Mouse (Mus musculus) 416B (cell line): ENCODE results near the gene Gm45713.
"Not testable (repeated sequence)": the region's sequence is repeated elsewhere in the genome, so short reads cannot be mapped to it uniquely, and the experiment has no call there.

Experiments used
- DNase-seq: peaks from one replicate; pipeline ENCODE4 v3.0.0; 2011; ENCODE audit warnings: low read depth

Gm45713 gene

DNA sequence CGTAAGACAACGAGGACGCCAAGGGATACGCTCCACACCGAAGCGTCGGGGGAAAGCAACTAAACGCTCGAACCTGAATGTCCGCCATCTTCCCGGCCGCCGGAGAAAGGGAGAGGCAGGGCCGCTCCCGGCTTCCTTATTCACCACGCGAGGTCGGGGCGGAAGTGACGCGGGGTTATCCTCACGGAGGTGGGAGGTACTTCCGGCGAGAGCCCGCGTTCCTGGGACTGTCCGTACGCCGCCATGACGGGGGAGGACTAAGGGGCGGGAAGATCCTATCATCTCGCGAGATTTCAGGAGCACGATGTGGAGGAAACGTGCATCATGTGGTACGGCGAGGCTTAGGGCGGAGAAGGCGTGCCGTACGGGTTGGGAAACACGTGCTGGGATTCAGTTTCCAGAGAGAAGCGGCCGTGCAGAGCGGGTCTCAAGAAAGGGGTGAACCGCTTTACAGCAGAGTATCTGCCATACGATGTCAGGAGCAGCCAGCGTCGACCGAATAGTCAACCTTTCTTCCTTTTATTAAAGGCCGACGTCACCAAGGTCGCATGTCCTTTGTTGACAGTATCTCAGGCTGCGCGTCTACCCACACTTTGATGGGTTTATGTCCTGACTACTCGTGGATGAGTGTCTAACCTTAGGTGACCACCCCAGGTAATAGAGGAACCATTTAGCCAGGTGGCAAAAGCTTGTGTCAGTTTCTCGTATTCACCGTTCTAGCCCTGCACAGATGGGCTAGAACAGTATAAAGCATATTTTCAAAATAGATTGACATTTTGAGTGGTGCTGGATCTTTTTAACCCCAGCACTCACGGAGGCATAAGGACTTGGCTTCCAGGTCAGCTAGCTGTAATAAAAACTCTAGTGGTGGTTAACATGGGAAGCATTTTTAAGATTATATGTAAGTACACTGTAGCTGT, 11.5 kb downstream of the Gm45713 start, which contains the start of gene Rps11:
Gene Rps11 (minus strand): TSS at position 216 of the 920 bp plus-strand sequence.
- peak; percentile 100 for DNase-seq

GRCm38 (mm10) chr7:45123186-45123570, 12.9 kb downstream of the Gm45713 start:
- peak; percentile 63 for DNase-seq

DNA sequence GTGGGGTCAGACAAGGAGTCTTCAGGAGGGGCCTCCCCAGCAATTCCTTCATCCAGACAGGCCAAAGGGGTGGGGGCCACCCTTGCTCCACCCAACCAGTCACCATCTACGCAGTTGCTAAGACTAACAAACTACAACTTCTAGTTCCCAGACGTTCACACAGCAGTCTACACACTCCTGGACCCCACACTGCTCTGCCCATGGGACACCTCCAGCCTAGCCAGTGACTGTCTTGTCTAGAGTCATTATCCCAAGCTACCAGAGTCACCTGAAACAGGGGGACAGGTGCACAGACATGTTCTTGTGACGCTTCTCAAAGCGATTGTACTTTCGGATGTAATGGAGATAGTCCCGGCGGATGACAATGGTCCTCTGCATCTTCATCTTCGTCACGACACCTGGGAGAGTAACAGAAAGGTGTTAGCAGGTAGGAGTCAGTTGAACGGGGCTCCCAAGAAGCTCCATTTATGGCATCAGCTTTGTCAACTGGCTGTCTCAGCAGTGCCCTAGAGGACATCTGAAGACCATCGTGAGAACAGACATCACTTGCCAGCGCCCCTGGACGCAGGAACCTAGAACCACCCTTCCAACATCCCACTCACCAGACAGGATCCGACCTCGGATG, 13.4 kb downstream of the Gm45713 start:
- DNase-seq: no peak

DNA sequence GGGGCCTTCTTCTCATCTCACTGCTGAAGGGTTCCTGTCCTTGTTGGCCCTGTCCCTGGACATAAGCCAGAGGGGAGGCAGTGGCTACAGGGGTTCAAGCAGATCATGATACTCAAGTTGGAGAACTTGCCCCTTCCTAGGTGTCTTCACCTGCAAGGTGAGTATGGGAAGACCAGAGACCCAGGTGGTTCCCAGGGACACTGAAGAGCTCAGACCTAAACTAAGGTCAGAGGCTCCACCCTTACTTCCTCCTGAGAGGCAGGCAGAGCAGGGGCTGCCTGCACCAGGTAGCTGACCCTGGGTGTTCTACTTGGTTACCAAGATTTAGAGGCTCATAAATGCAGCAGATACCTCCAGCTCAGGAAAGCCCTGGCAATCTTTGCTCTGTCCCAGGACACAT, 14.1 kb downstream of the Gm45713 start:
- no peak for DNase-seq

DNA sequence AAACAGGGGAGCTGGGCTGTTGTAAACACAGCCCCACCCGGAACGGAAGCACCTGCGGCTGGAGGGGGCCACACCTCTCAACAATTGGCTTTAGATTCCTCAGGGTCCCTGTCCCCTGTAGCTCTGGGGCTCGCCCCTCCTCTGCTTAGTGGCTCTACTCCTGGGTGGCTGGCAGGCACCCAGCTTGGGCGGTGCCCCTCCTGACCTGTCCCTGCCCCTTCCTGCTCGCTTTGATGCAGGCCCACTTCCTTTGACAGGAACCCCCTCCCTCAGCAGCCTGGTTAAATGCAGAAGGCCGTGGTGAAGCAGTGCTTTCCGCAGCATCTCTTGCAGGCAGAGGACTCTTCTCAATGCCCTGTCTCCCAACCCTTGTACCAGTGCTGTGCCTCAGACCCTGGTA, 14.6 kb downstream of the Gm45713 start:
- DNase-seq: peak; percentile 90

GRCm38 (mm10) chr7:45119780-45120709, 16.0 kb downstream of the Gm45713 start:
- DNase-seq: no peak

- no peak for DNase-seq
Observed at GRCm38 (mm10) chr7:45118336-45118735, 17.7 kb downstream of the Gm45713 start.

DNA sequence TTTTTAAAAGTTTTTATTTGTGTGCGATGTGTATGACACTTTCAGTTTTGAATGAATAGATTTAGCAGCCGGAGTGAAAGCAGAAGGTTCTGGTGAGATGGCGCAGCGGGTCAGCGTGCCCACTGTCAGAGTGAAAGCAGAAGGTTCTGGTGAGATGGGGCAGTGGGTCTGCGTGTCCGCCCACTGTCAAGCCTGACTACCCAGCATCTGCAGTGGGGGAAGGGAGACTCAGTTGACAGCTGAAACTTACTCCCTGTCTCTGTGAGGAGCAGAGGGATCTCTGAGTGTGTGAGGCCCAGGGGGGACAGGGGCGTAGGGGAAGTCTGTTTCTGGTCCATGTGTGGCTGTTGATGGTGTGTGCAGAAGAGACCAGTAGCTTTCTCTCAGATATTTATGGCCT, 18.5 kb downstream of the Gm45713 start:
- no peak for DNase-seq

- DNase-seq: no peak
Observed at GRCm38 (mm10) chr7:45113476-45113875, 22.6 kb downstream of the Gm45713 start.

GRCm38 (mm10) chr7:45112529-45112928, 23.5 kb downstream of the Gm45713 start:
- no peak for DNase-seq

DNA sequence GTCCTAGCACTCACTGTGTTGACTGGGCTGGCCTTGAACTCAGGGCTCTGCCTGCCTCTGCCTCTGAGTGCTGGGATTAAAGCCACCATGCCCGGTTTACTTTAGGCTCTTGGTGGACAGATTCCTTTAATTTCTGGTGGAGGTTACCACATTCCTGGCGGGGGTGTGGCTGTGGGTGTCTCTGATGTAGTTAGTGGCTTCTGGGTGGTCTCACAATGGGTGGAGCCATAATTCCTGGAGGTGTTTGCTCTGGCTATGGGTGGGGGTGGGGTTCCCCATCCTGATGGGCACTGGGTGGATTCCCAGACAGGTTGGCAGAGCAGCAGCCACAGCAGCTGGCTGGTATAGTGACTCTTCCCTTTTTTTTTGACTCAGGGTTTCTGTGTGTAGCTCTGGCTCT, 24.1 kb downstream of the Gm45713 start:
- DNase-seq: no peak

DNA sequence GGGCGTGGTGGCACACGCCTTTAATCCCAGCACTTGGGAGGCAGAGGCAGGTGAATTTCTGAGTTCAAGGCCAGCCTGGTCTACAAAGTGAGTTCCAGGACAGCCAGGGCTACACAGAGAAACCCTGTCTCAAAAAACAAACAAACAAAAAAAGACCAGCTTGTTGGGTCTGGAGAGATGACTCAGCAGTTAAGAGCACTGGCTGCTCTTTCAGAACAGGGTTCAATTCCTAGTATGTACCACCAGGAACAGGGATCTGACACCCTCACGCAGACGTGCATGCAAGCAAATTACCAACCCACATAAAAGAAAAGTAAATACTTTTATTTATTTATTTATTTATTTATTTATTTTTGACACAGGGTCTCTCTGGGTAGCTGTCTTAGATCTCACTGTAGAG, 25.9 kb downstream of the Gm45713 start:
- not testable (repeated sequence) for DNase-seq

GRCm38 (mm10) chr7:45107052-45107645, 28.9 kb downstream of the Gm45713 start:
- no peak for DNase-seq

DNA sequence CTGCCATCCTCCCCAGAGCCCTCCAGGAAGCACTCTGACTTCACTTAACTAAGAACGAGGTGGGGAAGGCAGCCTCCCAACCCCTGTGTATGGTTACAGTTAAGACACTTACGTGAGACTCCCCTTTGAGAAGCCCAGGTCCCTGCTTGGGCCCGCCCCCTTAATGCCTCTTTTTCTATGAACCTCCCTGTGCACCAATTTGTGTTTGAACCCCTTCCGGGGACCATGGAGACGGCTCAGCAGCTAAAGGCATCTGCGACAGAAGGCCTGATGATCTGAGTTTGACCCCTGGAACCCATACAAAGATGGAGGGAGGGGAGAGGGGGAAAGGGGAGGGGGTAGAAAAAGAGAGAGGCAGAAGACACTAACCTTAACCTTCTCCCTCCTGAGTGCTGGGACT, 29.6 kb downstream of the Gm45713 start:
- DNase-seq: no peak

DNA sequence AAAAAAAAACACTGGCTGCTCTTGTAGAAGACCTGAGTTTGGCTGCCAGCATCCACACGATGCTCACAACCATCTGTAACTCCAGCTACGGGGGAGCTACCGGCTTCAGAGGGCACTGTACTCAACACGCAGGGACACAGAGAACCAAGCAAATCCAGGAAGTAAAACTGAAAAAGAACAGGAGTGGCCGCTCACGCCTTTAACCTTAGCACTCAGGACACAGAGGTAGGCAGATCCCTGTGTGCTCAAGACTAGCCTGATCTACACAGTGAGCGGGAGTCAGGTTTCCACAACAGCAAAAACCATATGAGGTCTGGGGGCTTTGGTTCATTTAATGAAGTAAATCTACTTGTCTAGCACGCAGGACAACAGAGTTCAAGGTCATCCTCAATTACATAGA, 30.5 kb downstream of the Gm45713 start:
- no peak for DNase-seq

DNA sequence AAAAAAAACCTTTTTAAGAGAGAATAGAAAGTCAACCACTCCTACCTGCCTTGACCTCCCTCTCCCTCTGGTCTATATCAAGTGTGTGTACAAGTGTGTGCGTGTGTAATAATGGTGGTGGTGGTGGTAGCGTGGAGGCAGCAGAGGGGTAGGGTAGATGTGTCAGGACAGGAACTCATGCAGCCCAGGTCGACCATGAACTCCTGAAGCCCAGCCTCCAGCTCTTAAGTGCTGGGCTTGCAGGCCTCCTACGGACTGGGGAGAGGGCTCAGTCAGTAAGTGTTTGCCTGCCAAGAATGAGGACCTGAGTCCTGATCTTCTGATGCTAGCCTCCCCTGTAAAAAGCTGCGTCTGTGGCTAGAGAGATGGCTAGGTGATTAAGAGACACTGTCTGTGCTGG, 31.1 kb downstream of the Gm45713 start:
- no peak for DNase-seq

DNA sequence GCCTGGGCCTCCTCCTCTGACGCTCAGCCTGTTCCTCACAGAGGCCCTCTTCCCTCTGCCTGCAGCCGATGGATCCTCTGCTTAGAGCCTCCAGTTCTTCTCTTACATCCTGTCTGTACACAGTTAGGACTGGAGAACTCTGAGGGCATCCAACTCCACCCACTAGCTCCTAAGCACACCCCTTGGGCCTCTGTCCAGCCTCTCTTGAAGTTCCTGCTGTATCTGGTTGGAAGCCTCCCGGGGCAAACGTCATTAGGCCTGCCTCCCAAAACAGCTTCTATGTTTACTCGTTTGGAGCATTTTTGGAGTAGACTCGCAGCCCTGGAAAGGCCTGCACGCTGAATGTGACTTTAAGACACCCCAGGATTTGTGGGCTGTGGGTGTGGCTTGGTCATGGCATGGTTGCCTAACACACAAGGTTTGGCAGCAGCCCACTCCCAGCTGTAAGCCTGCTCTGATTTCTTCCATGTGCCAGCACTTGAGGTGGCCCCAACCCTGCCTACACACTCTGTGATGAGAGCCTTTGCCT, 32.3 kb downstream of the Gm45713 start, which contains the start of gene Fcgrt:
Gene Fcgrt (minus strand): TSS at position 200 of the 529 bp plus-strand sequence.
- DNase-seq: peak; percentile 75

- no peak for DNase-seq
Observed at GRCm38 (mm10) chr7:45102940-45103585, 33.0 kb downstream of the Gm45713 start.

GRCm38 (mm10) chr7:45102441-45102840, 33.6 kb downstream of the Gm45713 start:
- DNase-seq: no peak

- no peak for DNase-seq
Observed at GRCm38 (mm10) chr7:45100046-45100445, 36.0 kb downstream of the Gm45713 start.
